Mouse (Mus musculus) CH12.LX (cell line): ENCODE measurements at regions not wholly inside any gene's neighbourhood (a gene's known extent, or its start where the extent isn't known, plus 50 kb on each side); places are given as distances from the start of the nearest gene placed in this dataset.

Experiments
- HCFC1 ChIP-seq: IDR thresholded peaks from 2 replicates; pipeline ENCODE4 v1.6.1; 2012; ENCODE audit warnings: low read depth, mild to moderate bottlenecking, inconsistent platforms, low read length, improper control_type of control experiment
- MAX ChIP-seq: IDR thresholded peaks from 2 replicates; pipeline ENCODE4 v1.6.1; 2011; ENCODE audit warnings: low read length, improper control_type of control experiment
- MAZ ChIP-seq: IDR thresholded peaks from 2 replicates; pipeline ENCODE4 v1.6.1; 2012; ENCODE audit warnings: low read depth, mild to moderate bottlenecking, inconsistent platforms, low read length, improper control_type of control experiment, moderate library complexity
- POLR2A ChIP-seq: IDR thresholded peaks from 2 replicates; pipeline ENCODE4 v1.6.1; 2011; ENCODE audit warnings: low read depth, mild to moderate bottlenecking, improper control_type of control experiment, low read length

GRCm38 (mm10) chr3:140521653-140522278, 690.4 kb downstream of the Pdha2 start:
- TF ChIP-seq HCFC1 (no peak), POLR2A (no peak), MAZ (no peak), MAX (no peak)
